Comparison of ENCODE assay signal across 8 mouse cellular contexts in genomic region chr11:119133437-119134221, GRCm38 (mm10). TPM values are rescaled to one million over a fixed set of nuclear protein-coding genes. Genes with fewer than 3 reads are reported as not detected.
DNase-seq lines count a peak whose midpoint lies in the region; ATAC-seq and TF ChIP-seq lines count a peak whose summit lies in the region.

No protein-coding gene starts in this region.

- 77% methylated on average over 5 of the region's 5 CpGs for WGBS in hindbrain, embryonic 10.5 days
- 83% methylated on average over 5 of the region's 5 CpGs for WGBS in hindbrain, embryonic 16.5 days
- 62% methylated on average over 5 of the region's 5 CpGs for WGBS in heart, adult 2 months
- 71% methylated on average over 5 of the region's 5 CpGs for WGBS in kidney, embryonic 15.5 days
- 54% methylated on average over 5 of the region's 5 CpGs for WGBS in lung, embryonic 16.5 days
- WGBS in midbrain, embryonic 11.5 days = 86% methylated on average over 5 of the region's 5 CpGs

- no peak for TF ChIP-seq POLR2A in heart, adult 2 months (IDR thresholded peaks at IDR 0.05; ENCODE audit: insufficient read depth, low read depth, low read length)

- intact Hi-C loops in heart, adult 2 months (cut with DNase I) = no loop called here

- no peaks in the 10 kb centered on the region for H3K36me3 ChIP-seq in hindbrain, embryonic 10.5 days
- H3K36me3 ChIP-seq in hindbrain, embryonic 16.5 days (ENCODE audit: control insufficient read depth, insufficient read depth, low read length) = no peaks in the 10 kb centered on the region
- H3K36me3 ChIP-seq in heart, adult 2 months (ENCODE audit: control insufficient read depth, insufficient read depth, low read length) = no peaks in the 10 kb centered on the region
- H3K36me3 ChIP-seq in kidney, embryonic 15.5 days = no peaks in the 10 kb centered on the region
- no peaks in the 10 kb centered on the region for H3K36me3 ChIP-seq in lung, embryonic 16.5 days (ENCODE audit: control insufficient read depth, insufficient read depth, low read length)
- H3K36me3 ChIP-seq in midbrain, embryonic 11.5 days (ENCODE audit: control insufficient read depth, insufficient read depth, low read length) = no peaks in the 10 kb centered on the region

- DNase-seq in hindbrain, embryonic 10.5 days (ENCODE audit: low spot score) = no peak
- DNase-seq in adrenal gland, postnatal 36 days = peak; percentile 84 to 89
- DNase-seq in heart, adult 2 months = peak; percentile 67 to 81
- DNase-seq in spleen, postnatal 36 days (ENCODE audit: low spot score in 2 of 2) = peak; percentile 84 to 85
- no peak for DNase-seq in midbrain, embryonic 11.5 days (ENCODE audit: low spot score, missing footprints)

- ATAC-seq in hindbrain, embryonic 16.5 days = no peak; the same call in 1 of the 2 replicates
- no peak for ATAC-seq in kidney, embryonic 15.5 days (replicated peaks; ENCODE audit: low FRiP score)
- peak; percentile 53 for ATAC-seq in lung, embryonic 16.5 days (ENCODE audit: low read depth)
- ATAC-seq in midbrain, embryonic 11.5 days (ENCODE audit: low FRiP score) = no peak

- peak; percentile 19; the same call in 1 of the 2 replicates for TF ChIP-seq CTCF in heart, adult 2 months (IDR thresholded peaks at IDR 0.05)

- H3K4me2 ChIP-seq in hindbrain, embryonic 16.5 days (ENCODE audit: low read length) = no peak overlapping the region
- H3K4me2 ChIP-seq in kidney, embryonic 15.5 days = no peak overlapping the region
- no peak overlapping the region for H3K4me2 ChIP-seq in lung, embryonic 16.5 days (ENCODE audit: low read depth, low read length)
- H3K4me2 ChIP-seq in midbrain, embryonic 11.5 days = no peak overlapping the region

- peak overlapping the region; percentile 81 for H3K27ac ChIP-seq in hindbrain, embryonic 10.5 days
- no peak overlapping the region for H3K27ac ChIP-seq in hindbrain, embryonic 16.5 days (ENCODE audit: low read depth, low read length)
- H3K27ac ChIP-seq in heart, adult 2 months = peak overlapping the region; percentile 29
- H3K27ac ChIP-seq in kidney, embryonic 15.5 days = peak overlapping the region; percentile 39
- H3K27ac ChIP-seq in lung, embryonic 16.5 days (ENCODE audit: low read length) = peak overlapping the region; percentile 91
- H3K27ac ChIP-seq in midbrain, embryonic 11.5 days (ENCODE audit: low read depth, low read length) = no peak overlapping the region

- H3K27me3 ChIP-seq in hindbrain, embryonic 10.5 days (ENCODE audit: insufficient read depth, poor library complexity, severe bottlenecking) = peaks cover 59% of the 10 kb centered on the region
- no peaks in the 10 kb centered on the region for H3K27me3 ChIP-seq in hindbrain, embryonic 16.5 days (replicated peaks; ENCODE audit: control insufficient read depth, insufficient read depth, low read length)
- H3K27me3 ChIP-seq in heart, adult 2 months (ENCODE audit: control insufficient read depth, insufficient read depth, low read length) = no peaks in the 10 kb centered on the region
- peaks cover 19% of the 10 kb centered on the region for H3K27me3 ChIP-seq in kidney, embryonic 15.5 days
- H3K27me3 ChIP-seq in lung, embryonic 16.5 days (ENCODE audit: control insufficient read depth, insufficient read depth, low read depth, low read length) = no peaks in the 10 kb centered on the region; the same call in 1 of the 2 replicates
- H3K27me3 ChIP-seq in midbrain, embryonic 11.5 days (ENCODE audit: control insufficient read depth, insufficient read depth, low read length) = peaks cover 6% of the 10 kb centered on the region

- no peak overlapping the region for H3K4me3 ChIP-seq in hindbrain, embryonic 10.5 days
- H3K4me3 ChIP-seq in hindbrain, embryonic 16.5 days (ENCODE audit: low read length) = no peak overlapping the region
- H3K4me3 ChIP-seq in heart, adult 2 months = no peak overlapping the region
- H3K4me3 ChIP-seq in kidney, embryonic 15.5 days (replicated peaks) = no peak overlapping the region
- no peak overlapping the region for H3K4me3 ChIP-seq in lung, embryonic 16.5 days (ENCODE audit: low read length)
- no peak overlapping the region for H3K4me3 ChIP-seq in midbrain, embryonic 11.5 days (ENCODE audit: low read depth, low read length)

- H3K4me1 ChIP-seq in hindbrain, embryonic 10.5 days (replicated peaks) = peaks cover 55% of the 10 kb centered on the region
- H3K4me1 ChIP-seq in hindbrain, embryonic 16.5 days (ENCODE audit: control insufficient read depth, insufficient read depth, low read depth, low read length) = peaks cover 25% of the 10 kb centered on the region
- H3K4me1 ChIP-seq in heart, adult 2 months (ENCODE audit: control insufficient read depth, insufficient read depth, low read length) = peaks cover 2% of the 10 kb centered on the region; the same call in 1 of the 2 replicates
- peaks cover 49% of the 10 kb centered on the region for H3K4me1 ChIP-seq in kidney, embryonic 15.5 days
- H3K4me1 ChIP-seq in lung, embryonic 16.5 days (replicated peaks; ENCODE audit: control insufficient read depth, insufficient read depth, low read length) = peaks cover 33% of the 10 kb centered on the region
- H3K4me1 ChIP-seq in midbrain, embryonic 11.5 days (ENCODE audit: control insufficient read depth, insufficient read depth, low read length) = peaks cover 8% of the 10 kb centered on the region

- H3K9ac ChIP-seq in hindbrain, embryonic 16.5 days (ENCODE audit: low read depth, low read length) = no peak overlapping the region
- no peak overlapping the region for H3K9ac ChIP-seq in heart, adult 2 months (ENCODE audit: low read depth, low read length)
- H3K9ac ChIP-seq in kidney, embryonic 15.5 days = no peak overlapping the region
- peak overlapping the region; percentile 2; the same call in 1 of the 2 replicates for H3K9ac ChIP-seq in lung, embryonic 16.5 days (ENCODE audit: low read length)
- H3K9ac ChIP-seq in midbrain, embryonic 11.5 days (ENCODE audit: low read length) = no peak overlapping the region

- H3K79me2 ChIP-seq in heart, adult 2 months (replicated peaks; ENCODE audit: control insufficient read depth, insufficient read depth, low read length) = no peaks in the 10 kb centered on the region

- no peaks in the 10 kb centered on the region for H3K9me3 ChIP-seq in hindbrain, embryonic 10.5 days
- no peaks in the 10 kb centered on the region for H3K9me3 ChIP-seq in hindbrain, embryonic 16.5 days (ENCODE audit: control insufficient read depth, low read length)
- H3K9me3 ChIP-seq in kidney, embryonic 15.5 days (replicated peaks) = no peaks in the 10 kb centered on the region
- peaks cover 5% of the 10 kb centered on the region; the same call in 1 of the 2 replicates for H3K9me3 ChIP-seq in lung, embryonic 16.5 days (ENCODE audit: control insufficient read depth, low read length)
- H3K9me3 ChIP-seq in midbrain, embryonic 11.5 days (ENCODE audit: control insufficient read depth, low read length) = no peaks in the 10 kb centered on the region; the same call in 1 of the 2 replicates

- no peak for TF ChIP-seq EP300 in heart, adult 2 months (IDR thresholded peaks at IDR 0.05; ENCODE audit: insufficient read depth, low read depth, low read length)

RNA-seq across cellular contexts. Expression of gene Cbx4, which starts 47.6 kb away (rescaled TPM):
- polyA plus RNA-seq in hindbrain, embryonic 10.5 days (2016; fragmentation: Nextera tagmentation; extraction: Ambion mirVana) = 4.4 and 8.2 TPM in 2 replicates
- 23.4 and 24.8 TPM in 2 replicates for polyA plus RNA-seq in hindbrain, embryonic 16.5 days (2015; fragmentation: Nextera tagmentation; extraction: Ambion mirVana)
- total RNA-seq in adrenal gland, postnatal 36 days (2021) = 100 to 1,000 TPM; 200 to 332 TPM
- total RNA-seq in heart, adult 2 months (2021) = 10 to 100 TPM in 1 of 2 experiments, 1 to 10 TPM in 1; 8.1 to 12.3 TPM
- polyA plus RNA-seq in heart, adult 2 months (2012; rRNA removed) = 4.7 and 5.4 TPM in 2 replicates
- 8.6 and 9.9 TPM in 2 replicates for polyA plus RNA-seq in kidney, embryonic 15.5 days (2015; fragmentation: Nextera tagmentation; extraction: Ambion mirVana)
- polyA plus RNA-seq in lung, embryonic 16.5 days (2015; fragmentation: Nextera tagmentation; extraction: Ambion mirVana) = 13.3 and 14.0 TPM in 2 replicates
- polyA plus RNA-seq in midbrain, embryonic 11.5 days (2014; fragmentation: Nextera tagmentation; extraction: Ambion mirVana) = 6.3 and 7.0 TPM in 2 replicates

Comparison
In these comparisons a context has a peak if more than half of its experiments do, and no peak if none do; other contexts are left out.
1. H3K27ac ChIP-seq: peak in hindbrain, embryonic 10.5 days (single experiment), heart, adult 2 months (single experiment), kidney, embryonic 15.5 days (single experiment) and lung, embryonic 16.5 days (single experiment); none in hindbrain, embryonic 16.5 days (single experiment) and midbrain, embryonic 11.5 days (single experiment).
2. DNase-seq: peak in adrenal gland, postnatal 36 days (2 of 2), heart, adult 2 months (2 of 2) and spleen, postnatal 36 days (2 of 2); none in hindbrain, embryonic 10.5 days (single experiment) and midbrain, embryonic 11.5 days (single experiment).